9 mouse cellular contexts compared by ENCODE assay signal in genomic region chr2:174438181-174438580, GRCm38 (mm10). TPM values are rescaled to one million over a fixed set of nuclear protein-coding genes. Genes with fewer than 3 reads are reported as not detected.
DNase-seq lines count a peak whose midpoint lies in the region; ATAC-seq and TF ChIP-seq lines count a peak whose summit lies in the region.
"Had no signal": no experiment of that assay in that cellular context is flagged by ENCODE, and none has a peak within 500 bp of the region (broad histone marks: within the 10 kb centered on the region; RNA-seq: fewer than 3 reads in every experiment).

No protein-coding gene starts in this region.

- no peaks in the 10 kb centered on the region for H3K27me3 ChIP-seq in kidney, adult 2 months (replicated peaks; ENCODE audit: control insufficient read depth, insufficient read depth, low read length)
- no peaks in the 10 kb centered on the region for H3K27me3 ChIP-seq in hindbrain, embryonic 10.5 days (ENCODE audit: insufficient read depth, poor library complexity, severe bottlenecking)
- H3K27me3 ChIP-seq in midbrain, embryonic 12.5 days = no peaks in the 10 kb centered on the region; the same call in 1 of the 2 replicates

- peak overlapping the region; percentile 85 for H3K4me3 ChIP-seq in kidney, adult 2 months (ENCODE audit: insufficient read depth, low read depth, low read length)
- H3K4me3 ChIP-seq in bone marrow, adult 2 months (replicated peaks; ENCODE audit: control insufficient read depth, low read depth, low read length) = peak overlapping the region; percentile 80
- H3K4me3 ChIP-seq in hindbrain, embryonic 10.5 days = peak overlapping the region; percentile 64
- H3K4me3 ChIP-seq in midbrain, embryonic 12.5 days = peak overlapping the region; percentile 56

- H3K9me3 ChIP-seq in hindbrain, embryonic 10.5 days = no peaks in the 10 kb centered on the region
- no peaks in the 10 kb centered on the region for H3K9me3 ChIP-seq in midbrain, embryonic 12.5 days

- no peaks in the 10 kb centered on the region for H3K36me3 ChIP-seq in kidney, adult 2 months (ENCODE audit: control insufficient read depth, insufficient read depth, low read length)
- peaks cover 40% of the 10 kb centered on the region for H3K36me3 ChIP-seq in hindbrain, embryonic 10.5 days
- H3K36me3 ChIP-seq in midbrain, embryonic 12.5 days = 0 out of 2 replicates have a peak, but pooled peaks cover 6% of the 10 kb centered on the region

- WGBS in kidney, adult 2 months = 73% methylated on average over 11 of the region's 11 CpGs
- WGBS in bone marrow, adult 2 months = 56% methylated on average over 11 of the region's 11 CpGs
- 70% methylated on average over 11 of the region's 11 CpGs for WGBS in hindbrain, embryonic 10.5 days
- WGBS in midbrain, embryonic 12.5 days = 64% methylated on average over 11 of the region's 11 CpGs

- peak overlapping the region; percentile 71 for H3K4me2 ChIP-seq in midbrain, embryonic 12.5 days (replicated peaks)

- TF ChIP-seq CTCF in kidney, adult 2 months (conservative IDR thresholded peaks at IDR 0.05; ENCODE audit: insufficient read depth, insufficient read length, low read depth, low read length) = no peak
- TF ChIP-seq CTCF in bone marrow, adult 2 months (IDR thresholded peaks at IDR 0.05; ENCODE audit: control insufficient read depth, insufficient read depth, low read length) = no peak

- ATAC-seq in midbrain, embryonic 12.5 days (ENCODE audit: low FRiP score, low read depth) = 0 out of 2 replicates have a peak, but pooled peaks have one; percentile 1
- no peak for ATAC-seq in megakaryocyte progenitor cell, adult 5-6 weeks (replicated peaks; ENCODE audit: poor library complexity)

- DNase-seq in kidney, adult 2 months = no peak
- no peak for DNase-seq in kidney, postnatal 4 days
- DNase-seq in hindbrain, embryonic 10.5 days (ENCODE audit: low spot score) = no peak
- no peak for DNase-seq in left cerebral cortex, adult 9 months (ENCODE audit: low spot score in 2 of 2)
- no peak for DNase-seq in spleen, adult 12 weeks (ENCODE audit: low spot score)

- H3K9ac ChIP-seq in midbrain, embryonic 12.5 days (replicated peaks) = peak overlapping the region; percentile 59

- no peak overlapping the region for H3K27ac ChIP-seq in kidney, adult 2 months (ENCODE audit: insufficient read depth, low read depth, low read length)
- H3K27ac ChIP-seq in bone marrow, adult 2 months (ENCODE audit: control insufficient read depth, insufficient read depth, low read depth, low read length, poor library complexity) = peak overlapping the region; percentile 80
- H3K27ac ChIP-seq in hindbrain, embryonic 10.5 days = peak overlapping the region; percentile 91
- no peak overlapping the region; the same call in 1 of the 2 replicates for H3K27ac ChIP-seq in midbrain, embryonic 12.5 days (replicated peaks)

- TF ChIP-seq POLR2A in kidney, adult 2 months (IDR thresholded peaks at IDR 0.05; ENCODE audit: low read depth, low read length) = no peak
- no peak for TF ChIP-seq POLR2A in bone marrow, adult 2 months (IDR thresholded peaks at IDR 0.05; ENCODE audit: borderline replicate concordance, control insufficient read depth, low read depth, low read length)

- H3K4me1 ChIP-seq in kidney, adult 2 months (ENCODE audit: control insufficient read depth, insufficient read depth, low read length) = no peaks in the 10 kb centered on the region; the same call in 1 of the 2 replicates
- peaks cover 6% of the 10 kb centered on the region; the same call in 1 of the 2 replicates for H3K4me1 ChIP-seq in bone marrow, adult 2 months (ENCODE audit: control insufficient read depth, insufficient read depth, low read length)
- peaks cover 54% of the 10 kb centered on the region for H3K4me1 ChIP-seq in hindbrain, embryonic 10.5 days (replicated peaks)
- peaks cover 20% of the 10 kb centered on the region for H3K4me1 ChIP-seq in midbrain, embryonic 12.5 days

RNA-seq across cellular contexts. Expression of gene Ctsz, which starts 0.7 kb away (rescaled TPM):
- 265 and 268 TPM in 2 replicates for polyA plus RNA-seq in kidney, adult 2 months (2012; rRNA removed)
- 68.9 and 112 TPM in 2 replicates for polyA plus RNA-seq in bone marrow, adult 2 months (2011; ENCODE audit: insufficient read depth, insufficient read length, low replicate concordance, missing spikeins)
- 104 and 109 TPM in 2 replicates for polyA plus RNA-seq in hindbrain, embryonic 10.5 days (2016; fragmentation: Nextera tagmentation; extraction: Ambion mirVana)
- polyA plus RNA-seq in midbrain, embryonic 12.5 days (2016; fragmentation: Nextera tagmentation; extraction: Ambion mirVana) = 76.6 and 89.2 TPM in 2 replicates
- total RNA-seq in megakaryocyte progenitor cell, adult 5-6 weeks (2015) = 190 and 207 TPM in 2 replicates
- total RNA-seq in megakaryocyte progenitor cell, adult 5-6 weeks (2017) = 307 and 339 TPM in 2 replicates

RNA-seq across cellular contexts. Expression of gene Tubb1, which starts 12.3 kb away (rescaled TPM):
- polyA plus RNA-seq in kidney, adult 2 months (2012; rRNA removed) = 0.34 and 0.61 TPM in 2 replicates
- 36.1 and 60.9 TPM in 2 replicates for polyA plus RNA-seq in bone marrow, adult 2 months (2011; ENCODE audit: insufficient read depth, insufficient read length, low replicate concordance, missing spikeins)
- polyA plus RNA-seq in hindbrain, embryonic 10.5 days (2016; fragmentation: Nextera tagmentation; extraction: Ambion mirVana) = 5.5 and 5.7 TPM in 2 replicates
- 2.7 and 3.0 TPM in 2 replicates for polyA plus RNA-seq in midbrain, embryonic 12.5 days (2016; fragmentation: Nextera tagmentation; extraction: Ambion mirVana)
- total RNA-seq in megakaryocyte progenitor cell, adult 5-6 weeks (2015) = not detected in 2 replicates
- 0.30 TPM in 1 of 2 replicates, not detected in the other for total RNA-seq in megakaryocyte progenitor cell, adult 5-6 weeks (2017)
- total RNA-seq: layer of hippocampus, adult 18-20 months had no signal

RNA-seq across cellular contexts. Expression of gene Nelfcd, which starts 22.6 kb away (rescaled TPM):
- 45.4 and 48.1 TPM in 2 replicates for polyA plus RNA-seq in kidney, adult 2 months (2012; rRNA removed)
- 46.3 and 55.9 TPM in 2 replicates for polyA plus RNA-seq in bone marrow, adult 2 months (2011; ENCODE audit: insufficient read depth, insufficient read length, low replicate concordance, missing spikeins)
- 196 TPM in 2 replicates for polyA plus RNA-seq in hindbrain, embryonic 10.5 days (2016; fragmentation: Nextera tagmentation; extraction: Ambion mirVana)
- 151 and 158 TPM in 2 replicates for polyA plus RNA-seq in midbrain, embryonic 12.5 days (2016; fragmentation: Nextera tagmentation; extraction: Ambion mirVana)
- total RNA-seq in megakaryocyte progenitor cell, adult 5-6 weeks (2015) = 27.7 and 29.3 TPM in 2 replicates
- total RNA-seq in megakaryocyte progenitor cell, adult 5-6 weeks (2017) = 33.8 and 43.0 TPM in 2 replicates

RNA-seq across cellular contexts. Expression of gene Atp5e, which starts 25.7 kb away (rescaled TPM):
- 806 and 1,071 TPM in 2 replicates for polyA plus RNA-seq in kidney, adult 2 months (2012; rRNA removed)
- polyA plus RNA-seq in bone marrow, adult 2 months (2011; ENCODE audit: insufficient read depth, insufficient read length, low replicate concordance, missing spikeins) = 214 and 278 TPM in 2 replicates
- polyA plus RNA-seq in hindbrain, embryonic 10.5 days (2016; fragmentation: Nextera tagmentation; extraction: Ambion mirVana) = 623 and 749 TPM in 2 replicates
- 754 and 756 TPM in 2 replicates for polyA plus RNA-seq in midbrain, embryonic 12.5 days (2016; fragmentation: Nextera tagmentation; extraction: Ambion mirVana)
- total RNA-seq in megakaryocyte progenitor cell, adult 5-6 weeks (2015) = 546 and 547 TPM in 2 replicates
- total RNA-seq in megakaryocyte progenitor cell, adult 5-6 weeks (2017) = 250 and 276 TPM in 2 replicates

RNA-seq across cellular contexts. Expression of gene Prelid3b, which starts 34.7 kb away (rescaled TPM):
- 39.9 and 48.1 TPM in 2 replicates for polyA plus RNA-seq in kidney, adult 2 months (2012; rRNA removed)
- polyA plus RNA-seq in bone marrow, adult 2 months (2011; ENCODE audit: insufficient read depth, insufficient read length, low replicate concordance, missing spikeins) = 46.1 and 55.5 TPM in 2 replicates
- polyA plus RNA-seq in hindbrain, embryonic 10.5 days (2016; fragmentation: Nextera tagmentation; extraction: Ambion mirVana) = 122 and 127 TPM in 2 replicates
- 102 TPM in 2 replicates for polyA plus RNA-seq in midbrain, embryonic 12.5 days (2016; fragmentation: Nextera tagmentation; extraction: Ambion mirVana)
- 85.8 and 87.2 TPM in 2 replicates for total RNA-seq in megakaryocyte progenitor cell, adult 5-6 weeks (2015)
- total RNA-seq in megakaryocyte progenitor cell, adult 5-6 weeks (2017) = 145 and 157 TPM in 2 replicates

Comparison
In these comparisons a context has a peak if more than half of its experiments do, and no peak if none do; other contexts are left out.
1. H3K27ac ChIP-seq: peak in bone marrow, adult 2 months (single experiment) and hindbrain, embryonic 10.5 days (single experiment); none in kidney, adult 2 months (single experiment) and midbrain, embryonic 12.5 days (single experiment).
2. Peak in every context shown above with its lines, with median percentiles within 50 percentile points of each other: H3K4me3 ChIP-seq.